Mouse (Mus musculus) liver, postnatal 0 days (tissue): ENCODE measurements around the gene Nuf2.
"Not testable (repeated sequence)": the region's sequence is repeated elsewhere in the genome, so short reads cannot be mapped to it uniquely, and the experiment has no call there.

Source experiments
- CTCF ChIP-seq: sonication (generic); IDR thresholded peaks from 2 replicates; pipeline ENCODE4 v1.5.1; 2016; ENCODE audit warnings: antibody characterized with exemption, low read depth
- EP300 ChIP-seq: IDR thresholded peaks from 2 replicates; pipeline ENCODE4 v1.6.1; 2016; ENCODE audit warnings: antibody characterized with exemption, low read depth, mild to moderate bottlenecking

GRCm38 (mm10) chr1:169517899-169518517 lies 13.3 kb downstream of the Nuf2 start:
- TF ChIP-seq CTCF = peak; percentile 29
- TF ChIP-seq EP300 = not testable (repeated sequence)
